Comparison of ENCODE assay signal across 8 mouse cellular contexts in genomic region chr10:13473833-13474567, GRCm38 (mm10). TPM values are rescaled to one million over a fixed set of nuclear protein-coding genes. Genes with fewer than 3 reads are reported as not detected.
DNase-seq lines count a peak whose midpoint lies in the region; ATAC-seq and TF ChIP-seq lines count a peak whose summit lies in the region.

Gene Phactr2 (minus strand): TSS chr10:13474412.

- no peak for TF ChIP-seq CTCF in kidney, adult 2 months (conservative IDR thresholded peaks at IDR 0.05; ENCODE audit: insufficient read depth, insufficient read length, low read depth, low read length)

- peak within 1 kb of the TSS; percentile 79 for H3K4me2 ChIP-seq in liver, embryonic 13.5 days
- H3K4me2 ChIP-seq in stomach, embryonic 15.5 days = peak within 1 kb of the TSS; percentile 98

- peak in 1 of 2 experiments; percentile 13 for DNase-seq in frontal cortex, adult 2 months (ENCODE audit: extremely low spot score in 1 of 2, low spot score in 1 of 2)
- DNase-seq in frontal cortex, postnatal 25 days (ENCODE audit: low spot score in 2 of 2) = no peak
- DNase-seq in embryo, embryonic 11 days = peak; percentile 70
- DNase-seq in heart, adult 9 months (ENCODE audit: low spot score in 2 of 2) = peak; percentile 4 to 16
- peak; percentile 60 for DNase-seq in kidney, adult 2 months
- no peak for DNase-seq in liver, embryonic 13.5 days
- DNase-seq in naive thymus-derived CD4-positive, alpha-beta T cell, adult 2 months (ENCODE audit: low read depth) = peak; percentile 62

- peak within 1 kb of the TSS; percentile 48 for H3K27ac ChIP-seq in kidney, adult 2 months (ENCODE audit: insufficient read depth, low read depth, low read length)
- no peak within 1 kb of the TSS for H3K27ac ChIP-seq in liver, embryonic 13.5 days
- H3K27ac ChIP-seq in stomach, embryonic 15.5 days = 0 out of 2 replicates have a peak within 1 kb of the TSS, but pooled peaks have one; percentile 21

- peak; percentile 58 for ATAC-seq in liver, embryonic 13.5 days (ENCODE audit: low read depth)
- ATAC-seq in stomach, embryonic 15.5 days (ENCODE audit: insufficient read depth, low FRiP score, low read depth) = peak; percentile 84

- no peaks in the 10 kb centered on the region for H3K27me3 ChIP-seq in kidney, adult 2 months (replicated peaks; ENCODE audit: control insufficient read depth, insufficient read depth, low read length)
- H3K27me3 ChIP-seq in liver, embryonic 13.5 days = peaks cover 50% of the 10 kb centered on the region
- H3K27me3 ChIP-seq in stomach, embryonic 15.5 days (replicated peaks) = 0 out of 2 replicates have a peak, but pooled peaks cover 5% of the 10 kb centered on the region

- TF ChIP-seq POLR2A in kidney, adult 2 months (IDR thresholded peaks at IDR 0.05; ENCODE audit: low read depth, low read length) = no peak

- H3K4me3 ChIP-seq in kidney, adult 2 months (ENCODE audit: insufficient read depth, low read depth, low read length) = peak within 1 kb of the TSS; percentile 74
- peak within 1 kb of the TSS; percentile 61 for H3K4me3 ChIP-seq in liver, embryonic 13.5 days (replicated peaks)
- H3K4me3 ChIP-seq in stomach, embryonic 15.5 days (replicated peaks) = peak within 1 kb of the TSS; percentile 67

- H3K9ac ChIP-seq in liver, embryonic 13.5 days = peak within 1 kb of the TSS; percentile 57
- peak within 1 kb of the TSS; percentile 66 for H3K9ac ChIP-seq in stomach, embryonic 15.5 days

- under 1% methylated on average over 71 of the region's 71 CpGs for WGBS in kidney, adult 2 months
- under 1% methylated on average over 66 of the region's 71 CpGs for WGBS in liver, embryonic 13.5 days (ENCODE audit: insufficient replicate concordance)
- under 1% methylated on average over 69 of the region's 71 CpGs for WGBS in stomach, embryonic 15.5 days

- H3K4me1 ChIP-seq in kidney, adult 2 months (ENCODE audit: control insufficient read depth, insufficient read depth, low read length) = peaks cover 7% of the 10 kb centered on the region; the same call in 1 of the 2 replicates
- peaks cover 11% of the 10 kb centered on the region for H3K4me1 ChIP-seq in liver, embryonic 13.5 days (replicated peaks)
- H3K4me1 ChIP-seq in stomach, embryonic 15.5 days = peaks cover 9% of the 10 kb centered on the region

- H3K36me3 ChIP-seq in kidney, adult 2 months (ENCODE audit: control insufficient read depth, insufficient read depth, low read length) = no peaks in the 10 kb centered on the region
- no peaks in the 10 kb centered on the region for H3K36me3 ChIP-seq in liver, embryonic 13.5 days
- no peaks in the 10 kb centered on the region for H3K36me3 ChIP-seq in stomach, embryonic 15.5 days

- no peaks in the 10 kb centered on the region for H3K9me3 ChIP-seq in liver, embryonic 13.5 days (replicated peaks)
- no peaks in the 10 kb centered on the region for H3K9me3 ChIP-seq in stomach, embryonic 15.5 days

RNA-seq across cellular contexts. Expression of gene Phactr2, which starts in this region (rescaled TPM):
- polyA plus RNA-seq in frontal cortex, adult 2 months (2012; rRNA removed) = 14.5 and 16.0 TPM in 2 replicates
- polyA plus RNA-seq in kidney, adult 2 months (2012; rRNA removed) = 10.7 and 12.5 TPM in 2 replicates
- polyA plus RNA-seq in liver, embryonic 13.5 days (2015; fragmentation: Nextera tagmentation; extraction: Ambion mirVana) = 5.3 and 5.9 TPM in 2 replicates
- polyA plus RNA-seq in stomach, embryonic 15.5 days (2015; fragmentation: Nextera tagmentation; extraction: Ambion mirVana) = 29.4 and 31.1 TPM in 2 replicates

Comparison
In these comparisons a context has a peak if more than half of its experiments do, and no peak if none do; other contexts are left out.
1. DNase-seq: peak in embryo, embryonic 11 days (single experiment), heart, adult 9 months (2 of 2), kidney, adult 2 months (single experiment) and naive thymus-derived CD4-positive, alpha-beta T cell, adult 2 months (single experiment); none in frontal cortex, postnatal 25 days (0 of 2) and liver, embryonic 13.5 days (single experiment).
2. Peak in every context shown above with its lines, with median percentiles within 50 percentile points of each other: H3K4me3 ChIP-seq.